Mouse (Mus musculus) intestine, embryonic 14.5 days (tissue): ENCODE measurements at regions not wholly inside any gene's neighbourhood (a gene's known extent, or its start where the extent isn't known, plus 50 kb on each side); places are given as distances from the start of the nearest gene placed in this dataset.
A peak's percentile ranks its signal among the peaks of the same experiment; 100 is the strongest.

Source experiments
- ATAC-seq: fragments of 200-750 bp; cut with Nextera tagmentation; replicated peaks from 2 replicates; pipeline ENCODE4 v1.8.0; 2017; ENCODE audit warnings: low read depth, moderate number of reproducible peaks, moderate TSS enrichment, moderate library complexity; ENCODE audit not compliant: low FRiP score, low TSS enrichment
- DNase-seq: peaks from one replicate; pipeline ENCODE4 v3.0.0-alpha.2; 2018; ENCODE audit warnings: low spot score
- H3K27ac ChIP-seq: fragments of 300-500 bp; sonication (generic); 2 replicates; pipeline ENCODE4 v1.5.1; 2014; ENCODE audit warnings: low read depth, mild to moderate bottlenecking, control low read depth
- H3K27me3 ChIP-seq: fragments of 300-500 bp; sonication (generic); replicated peaks from 2 replicates; pipeline ENCODE4 v1.6.1; 2014; ENCODE audit warnings: low read length, control low read depth; ENCODE audit not compliant: control insufficient read depth, insufficient read depth
- H3K36me3 ChIP-seq: fragments of 300-500 bp; sonication (generic); 2 replicates; pipeline ENCODE4 v1.6.1; 2014; ENCODE audit warnings: low read length, control low read depth; ENCODE audit not compliant: control insufficient read depth, insufficient read depth
- H3K4me1 ChIP-seq: fragments of 300-500 bp; sonication (generic); replicated peaks from 2 replicates; pipeline ENCODE4 v1.6.1; 2014; ENCODE audit warnings: low read length, control low read depth, mixed read lengths; ENCODE audit not compliant: control insufficient read depth, insufficient read depth
- H3K4me2 ChIP-seq: fragments of 300-500 bp; sonication (generic); 2 replicates; pipeline ENCODE4 v1.6.1; 2014; ENCODE audit warnings: low read length
- H3K4me3 ChIP-seq: fragments of 300-500 bp; sonication (generic); 2 replicates; pipeline ENCODE4 v1.5.1; 2014; ENCODE audit warnings: low read depth, low read length, control low read depth, mixed read lengths
- H3K9ac ChIP-seq: fragments of 300-500 bp; sonication (generic); 2 replicates; pipeline ENCODE4 v1.6.1; 2014; ENCODE audit warnings: mild to moderate bottlenecking, low read length
- H3K9me3 ChIP-seq: fragments of 300-500 bp; sonication (generic); 2 replicates; pipeline ENCODE4 v1.6.1; 2016; ENCODE audit warnings: low read length, control low read depth; ENCODE audit not compliant: control insufficient read depth
- WGBS: fragments of 180-500 bp; shearing (Covaris S2); extraction: QIAGEN DNeasy Blood & Tissue Kit; methylation state at CpG from one replicate; pipeline ENCODE4 v1.1.7; 2014; 5-methylcytosine and 5-hydroxymethylcytosine counted together

- WGBS: 68% methylated on average over 1 of the region's 1 CpGs
- DNase-seq: no peak
Observed at GRCm38 (mm10) chr8:82702044-82702443, 71.9 kb downstream of the Zfp330 start.

GRCm38 (mm10) chr8:82700471-82700870 is 73.5 kb downstream of the Zfp330 start:
- no peaks in the 10 kb centered on the region for H3K27me3 ChIP-seq
- H3K4me3 ChIP-seq: no peak overlapping the region
- no peak overlapping the region for H3K27ac ChIP-seq
- H3K9me3 ChIP-seq: no peaks in the 10 kb centered on the region
- DNase-seq (no peak), ATAC-seq (no peak)
- WGBS: 53% methylated on average over 1 of the region's 1 CpGs
- 0 out of 2 replicates have a peak, but pooled peaks cover 3% of the 10 kb centered on the region for H3K4me1 ChIP-seq
- no peaks in the 10 kb centered on the region for H3K36me3 ChIP-seq
- H3K4me2 ChIP-seq: no peak overlapping the region
- no peak overlapping the region for H3K9ac ChIP-seq

More at GRCm38 (mm10) chr8:82702044-82702443, 71.9 kb downstream of the Zfp330 start:
- Histone ChIP-seq H3K27me3 (no peaks in the 10 kb centered on the region), H3K4me1 (0 out of 2 replicates have a peak, but pooled peaks cover 3% of the 10 kb centered on the region), H3K36me3 (no peaks in the 10 kb centered on the region), H3K9ac (no peak overlapping the region), H3K27ac (no peak overlapping the region), H3K4me3 (no peak overlapping the region), H3K9me3 (no peaks in the 10 kb centered on the region), H3K4me2 (no peak overlapping the region)
- ATAC-seq: no peak

DNA sequence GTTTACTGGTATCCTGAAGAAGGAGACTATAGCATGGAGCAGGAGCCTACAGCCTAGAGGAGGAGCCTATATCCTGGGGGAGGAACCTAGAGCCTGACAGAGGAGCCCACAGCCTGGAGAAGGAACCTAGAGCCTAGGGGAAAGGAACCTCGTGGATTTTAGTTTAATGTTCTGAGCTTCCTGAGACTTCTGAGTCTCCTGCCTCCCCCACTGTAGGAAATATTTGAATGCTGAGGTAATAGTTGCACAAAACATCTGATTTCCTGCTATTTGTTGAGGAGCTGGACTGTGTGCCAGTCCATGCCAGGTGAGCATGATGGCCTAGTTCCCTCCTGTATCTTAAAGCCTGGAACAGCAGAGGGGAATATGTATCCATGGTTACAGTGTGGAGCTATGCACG is 74.7 kb downstream of the Zfp330 start:
- Histone ChIP-seq H3K4me3 (no peak overlapping the region), H3K4me2 (no peak overlapping the region), H3K27ac (no peak overlapping the region), H3K27me3 (no peaks in the 10 kb centered on the region), H3K9me3 (no peaks in the 10 kb centered on the region), H3K4me1 (0 out of 2 replicates have a peak, but pooled peaks cover 3% of the 10 kb centered on the region), H3K9ac (no peak overlapping the region), H3K36me3 (no peaks in the 10 kb centered on the region)
- 60% methylated on average over 2 of the region's 2 CpGs for WGBS
- no peak for DNase-seq
- ATAC-seq: no peak

DNA sequence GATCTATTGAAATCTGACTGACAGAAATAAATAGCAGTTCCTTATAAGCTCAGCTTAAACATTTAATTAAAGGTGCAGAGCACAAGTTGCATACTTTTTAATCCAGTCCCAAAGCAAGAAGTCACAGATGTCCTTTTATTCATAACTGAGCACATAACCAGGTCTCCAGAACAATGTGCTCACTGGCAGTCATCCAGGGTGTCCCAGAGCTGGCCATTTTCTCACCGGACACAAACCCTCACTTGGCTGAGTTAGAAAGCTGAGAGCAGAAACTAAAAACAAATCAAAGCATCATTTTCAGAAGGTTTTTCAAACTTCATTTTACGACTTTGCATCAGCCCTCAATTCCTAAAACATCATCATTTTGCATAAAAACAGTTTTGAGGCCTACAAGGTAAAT is 75.9 kb downstream of the Zfp330 start:
- 64% methylated on average over 2 of the region's 2 CpGs for WGBS

DNA sequence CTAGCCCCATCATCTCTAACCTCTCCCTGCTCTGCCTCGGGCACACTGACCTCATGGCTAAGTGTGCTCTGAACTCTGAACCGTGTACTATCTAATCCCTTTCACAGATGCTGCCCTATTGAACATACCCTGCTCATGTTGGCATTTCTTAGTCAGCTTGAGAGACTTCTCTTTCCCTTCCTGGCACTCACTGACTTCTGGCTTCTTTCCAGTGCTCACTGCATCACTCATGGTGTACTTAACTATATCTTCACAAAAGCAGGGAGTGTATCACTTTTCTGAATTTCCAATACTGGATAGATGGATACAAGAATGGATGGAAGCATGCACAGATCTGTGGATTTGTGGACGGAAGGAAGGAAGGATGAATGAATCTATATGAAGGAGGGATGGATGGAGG is 80.9 kb downstream of the Zfp330 start:
- H3K9ac ChIP-seq: no peak overlapping the region

More for the DNA sequence above, 75.9 kb downstream of the Zfp330 start:
- Histone ChIP-seq H3K4me1 (0 out of 2 replicates have a peak, but pooled peaks cover 3% of the 10 kb centered on the region), H3K4me3 (no peak overlapping the region), H3K36me3 (no peaks in the 10 kb centered on the region), H3K9me3 (no peaks in the 10 kb centered on the region), H3K4me2 (no peak overlapping the region), H3K27ac (no peak overlapping the region), H3K27me3 (no peaks in the 10 kb centered on the region), H3K9ac (no peak overlapping the region)
- DNase-seq (no peak), ATAC-seq (no peak)

GRCm38 (mm10) chr8:82689322-82689721 is 84.6 kb downstream of the Zfp330 start:
- H3K27me3 ChIP-seq: no peaks in the 10 kb centered on the region
- no peak overlapping the region for H3K4me2 ChIP-seq
- H3K4me3 ChIP-seq: no peak overlapping the region
- WGBS: 53% methylated on average over 3 of the region's 3 CpGs
- no peaks in the 10 kb centered on the region; the same call in 1 of the 2 replicates for H3K4me1 ChIP-seq
- no peaks in the 10 kb centered on the region for H3K9me3 ChIP-seq
- no peaks in the 10 kb centered on the region for H3K36me3 ChIP-seq
- peak; percentile 55 for DNase-seq
- no peak overlapping the region for H3K9ac ChIP-seq
- no peak for ATAC-seq
- H3K27ac ChIP-seq: no peak overlapping the region

More for the DNA sequence above, 80.9 kb downstream of the Zfp330 start:
- H3K4me3 ChIP-seq: no peak overlapping the region
- ATAC-seq (no peak), DNase-seq (no peak)
- no peak overlapping the region for H3K27ac ChIP-seq
- 85% methylated on average over 3 of the region's 3 CpGs for WGBS
- no peaks in the 10 kb centered on the region for H3K27me3 ChIP-seq
- H3K9me3 ChIP-seq: no peaks in the 10 kb centered on the region
- H3K4me1 ChIP-seq: 0 out of 2 replicates have a peak, but pooled peaks cover 3% of the 10 kb centered on the region
- no peak overlapping the region for H3K4me2 ChIP-seq
- H3K36me3 ChIP-seq: no peaks in the 10 kb centered on the region

- no peak overlapping the region for H3K27ac ChIP-seq
- no peak overlapping the region for H3K9ac ChIP-seq
- H3K36me3 ChIP-seq: no peaks in the 10 kb centered on the region
- no peaks in the 10 kb centered on the region for H3K9me3 ChIP-seq
- H3K4me1 ChIP-seq: no peaks in the 10 kb centered on the region; the same call in 1 of the 2 replicates
- ATAC-seq (no peak), DNase-seq (no peak)
- no peak overlapping the region for H3K4me3 ChIP-seq
- WGBS: 54% methylated on average over 3 of the region's 3 CpGs
- no peaks in the 10 kb centered on the region for H3K27me3 ChIP-seq
- H3K4me2 ChIP-seq: no peak overlapping the region
Observed at GRCm38 (mm10) chr8:82685966-82686365, 88.0 kb downstream of the Zfp330 start.

- Histone ChIP-seq H3K27me3 (no peaks in the 10 kb centered on the region), H3K9ac (no peak overlapping the region), H3K4me3 (no peak overlapping the region), H3K36me3 (no peaks in the 10 kb centered on the region), H3K9me3 (no peaks in the 10 kb centered on the region), H3K4me1 (no peaks in the 10 kb centered on the region), H3K4me2 (no peak overlapping the region), H3K27ac (no peak overlapping the region)
- ATAC-seq (no peak), DNase-seq (no peak)
- 23% methylated on average over 1 of the region's 1 CpGs for WGBS
Observed at GRCm38 (mm10) chr8:82678793-82679192, 95.2 kb downstream of the Zfp330 start.

DNA sequence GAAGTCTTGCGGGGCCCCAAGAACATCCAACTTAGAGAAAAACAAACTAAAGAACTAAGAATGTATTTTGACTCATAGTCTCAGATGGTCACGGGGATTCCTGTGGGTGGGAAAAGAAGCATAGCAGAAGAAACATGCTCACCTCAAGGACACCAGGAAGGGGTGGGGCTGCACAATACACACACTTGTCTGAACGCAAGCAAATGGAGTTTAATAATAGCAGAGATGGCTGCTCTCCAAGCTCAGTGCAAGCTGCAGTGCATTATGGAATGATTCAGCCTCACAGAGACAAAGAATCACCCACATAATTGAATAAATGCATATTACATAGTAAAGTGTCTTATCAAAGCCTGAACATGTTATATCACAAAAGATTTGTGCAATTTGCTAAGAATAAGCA is 96.2 kb downstream of the Zfp330 start:
- no peak overlapping the region for H3K27ac ChIP-seq
- H3K4me2 ChIP-seq: no peak overlapping the region
- no peaks in the 10 kb centered on the region for H3K9me3 ChIP-seq
- no peaks in the 10 kb centered on the region for H3K4me1 ChIP-seq
- ATAC-seq: no peak
- no peak overlapping the region for H3K9ac ChIP-seq
- DNase-seq: no peak
- H3K27me3 ChIP-seq: no peaks in the 10 kb centered on the region
- H3K36me3 ChIP-seq: no peaks in the 10 kb centered on the region
- no peak overlapping the region for H3K4me3 ChIP-seq
- WGBS: 70% methylated on average over 3 of the region's 3 CpGs
